Mouse (Mus musculus) v-Abl transformed pro-B cells (cell line): ENCODE results near the gene Cdca7l.
"Not testable (repeated sequence)": the region's sequence is repeated elsewhere in the genome, so short reads cannot be mapped to it uniquely, and the experiment has no call there.

Experiments used
- in situ Hi-C, 2 experiments: fragments of 400-800 bp; cut with MboI; formaldehyde crosslinking; loops; one replicate each; pipeline ENCODE4 v1.15.1; 2025; ENCODE audit not compliant: unreplicated experiment in 2 of 2

Gene Cdca7l

DNA sequence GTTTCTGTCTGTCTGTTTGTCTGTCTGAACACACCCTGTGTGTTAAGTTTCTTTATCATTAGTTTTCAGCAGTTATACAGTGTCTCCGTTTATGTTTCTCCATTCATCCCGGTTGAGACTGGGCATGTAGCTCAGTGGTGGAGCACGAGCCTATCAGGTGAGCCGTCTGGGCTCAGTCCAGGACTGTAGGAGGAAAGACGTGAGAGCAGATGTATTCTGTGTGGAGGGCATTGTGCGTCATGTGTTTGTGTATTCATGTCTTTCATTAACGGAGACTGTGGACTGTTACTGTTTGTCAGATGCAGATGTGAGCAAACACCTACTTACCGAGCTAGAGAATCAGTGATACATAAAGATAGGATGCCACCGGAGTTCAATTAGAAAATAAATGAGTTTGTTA lies 52.9 kb downstream of the Cdca7l start:
- in situ Hi-C loops, result no loop called here

DNA sequence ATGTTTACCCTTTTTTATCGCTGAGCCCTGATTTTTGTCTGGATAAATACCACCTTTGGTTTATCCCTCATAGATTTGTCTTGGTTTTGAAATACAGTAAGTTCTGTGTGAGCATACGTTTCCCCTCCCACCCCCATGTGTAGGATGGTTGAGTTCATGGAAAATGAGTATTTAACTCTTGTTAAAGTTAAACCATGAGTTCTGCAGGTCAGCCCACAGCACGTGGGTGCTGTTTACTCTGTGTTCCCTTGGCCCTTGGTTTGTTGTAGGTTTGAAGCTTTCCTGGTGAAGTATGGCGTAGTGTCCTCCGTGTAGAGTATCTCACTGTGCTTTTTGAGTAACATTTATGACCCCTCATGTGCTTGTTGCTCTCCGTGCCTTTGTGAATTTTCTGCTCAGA lies 53.8 kb downstream of the Cdca7l start:
- in situ Hi-C loops, result no loop called here

DNA sequence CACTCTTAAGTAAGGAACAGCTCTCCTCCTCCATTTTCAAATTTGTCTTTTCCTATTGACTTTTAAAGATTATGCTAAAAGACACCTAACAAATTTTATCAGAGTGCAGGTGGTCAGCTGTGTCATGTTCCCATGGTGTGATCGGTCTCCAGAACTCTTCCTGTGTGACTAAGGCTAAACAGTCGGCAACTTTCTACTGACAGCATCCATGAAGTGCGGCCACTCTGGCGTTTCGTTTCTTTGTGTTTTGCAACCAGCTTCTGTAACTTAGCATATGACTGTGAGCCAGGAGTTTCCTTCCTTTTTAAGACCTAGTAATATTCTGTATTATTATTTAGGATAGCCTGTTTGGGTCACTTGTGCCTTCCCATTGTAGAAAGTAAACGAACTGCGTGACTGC lies 56.8 kb downstream of the Cdca7l start:
- in situ Hi-C loops, result no loop called here

DNA sequence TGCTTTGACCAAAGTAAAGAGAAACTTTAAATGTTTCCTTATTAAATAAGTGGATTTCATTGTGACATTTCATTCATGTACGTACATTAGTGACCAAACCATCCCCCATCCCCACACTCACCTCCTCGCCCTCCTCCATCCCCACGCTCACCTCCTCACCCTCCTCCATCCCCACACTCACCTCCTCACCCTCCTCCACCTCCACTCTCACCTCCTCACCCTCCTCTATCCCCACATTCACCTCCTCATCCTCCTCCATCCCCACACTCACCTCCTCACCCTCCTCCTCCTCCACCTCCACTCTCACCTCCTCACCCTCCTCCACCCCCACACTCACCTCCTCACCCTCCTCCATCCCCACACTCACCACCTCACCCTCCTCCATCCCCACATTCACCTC lies 57.2 kb downstream of the Cdca7l start:
- in situ Hi-C loops, result no loop called here

DNA sequence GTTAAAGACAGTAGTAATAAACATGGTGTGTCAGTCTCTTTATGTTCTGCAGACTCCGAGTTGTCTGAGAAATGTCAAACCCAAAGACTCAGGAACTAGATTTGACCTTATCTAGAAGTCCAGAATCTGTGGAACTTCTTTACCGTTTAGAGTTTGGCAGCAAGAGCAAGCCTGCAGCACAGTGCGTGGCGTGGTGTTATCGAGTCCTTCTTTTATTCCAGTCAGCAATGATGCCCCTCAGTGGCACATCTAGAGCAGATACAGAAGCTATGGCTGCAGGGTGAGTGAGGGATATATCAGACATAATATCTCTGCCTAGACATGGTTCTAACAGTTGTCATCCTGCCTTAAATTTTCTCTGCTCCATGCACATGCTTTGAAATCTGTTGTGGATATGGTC lies 58.6 kb downstream of the Cdca7l start:
- in situ Hi-C loops, result no loop called here

DNA sequence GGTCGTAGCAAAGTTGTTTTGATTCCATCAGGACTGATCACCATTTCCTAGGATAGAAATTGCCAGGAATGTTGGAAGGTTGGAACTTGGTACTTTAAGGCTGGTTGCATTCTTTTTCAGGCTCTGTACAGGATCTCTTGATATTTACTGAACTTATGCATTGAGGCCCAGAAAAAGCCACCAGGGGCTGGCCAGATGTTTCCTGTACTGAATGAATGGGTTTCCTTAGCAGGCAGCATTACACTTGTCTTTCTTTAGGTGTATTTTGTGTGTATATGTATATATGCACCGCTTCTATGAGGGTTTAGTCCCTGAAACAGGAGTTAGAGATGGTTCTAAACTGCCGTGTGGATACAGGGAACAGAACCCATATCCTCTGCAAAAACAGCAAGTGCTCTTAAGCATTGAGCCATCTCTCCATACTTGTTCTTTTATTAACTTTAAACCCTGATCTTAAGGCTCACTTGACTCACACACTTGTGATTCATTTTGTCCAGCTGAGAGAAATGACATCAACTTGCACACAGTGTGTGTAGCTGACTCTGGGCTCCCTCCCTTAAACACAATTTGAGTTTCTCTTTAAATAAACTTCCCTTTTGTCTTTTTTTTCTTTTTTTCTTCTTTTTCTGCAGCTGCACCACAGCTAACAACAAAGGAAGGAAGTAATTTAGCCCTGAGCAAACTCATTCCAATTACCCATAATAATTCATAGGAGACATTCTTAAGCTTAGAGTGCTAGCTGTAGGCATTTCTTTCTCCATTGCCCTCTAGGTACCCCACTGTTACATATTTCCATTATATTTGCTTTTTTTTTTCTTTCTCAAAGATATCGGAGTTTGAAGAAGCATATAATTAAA lies 63.8 kb downstream of the Cdca7l start:
- in situ Hi-C loops, result no loop called here

DNA sequence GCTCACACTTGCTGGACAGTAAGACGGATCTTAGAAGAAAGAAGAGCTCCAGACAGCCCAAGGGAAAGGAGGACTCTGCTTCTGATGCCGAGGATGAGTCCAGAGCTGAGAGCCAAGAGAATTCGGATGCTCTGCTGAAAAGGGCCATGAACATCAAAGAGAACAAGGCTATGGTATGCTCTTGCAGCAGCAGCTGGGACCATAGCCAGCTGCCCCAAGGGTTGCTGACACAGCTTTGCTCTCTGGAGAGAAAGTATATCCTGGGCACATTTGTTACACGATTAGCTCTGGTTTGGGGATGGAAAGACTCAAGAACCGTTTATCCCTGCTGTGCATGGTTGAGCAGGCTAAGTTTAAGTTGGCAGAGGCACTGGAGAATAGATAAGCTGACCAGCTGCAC lies 68.2 kb downstream of the Cdca7l start:
- in situ Hi-C loops, result no loop called here

DNA sequence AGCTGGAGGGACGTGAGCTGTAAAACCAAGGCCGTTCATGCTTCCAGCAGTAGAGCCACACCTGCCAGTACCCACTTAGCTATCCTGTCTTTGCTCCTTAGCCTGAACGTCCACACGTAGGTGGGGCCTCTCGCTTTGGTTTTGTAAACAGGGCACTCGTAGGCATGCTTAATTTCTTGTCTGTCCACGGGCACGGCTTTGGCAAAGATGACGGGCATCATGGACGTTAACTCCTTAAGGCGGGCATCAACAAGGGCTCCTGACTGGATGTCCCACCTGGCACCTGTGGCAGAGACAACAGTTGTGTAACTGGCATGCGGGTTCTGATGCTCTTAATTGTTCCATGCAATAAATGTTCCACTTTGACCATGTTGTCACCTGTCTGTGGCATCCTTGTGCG lies 74.3 kb downstream of the Cdca7l start:
- in situ Hi-C loops, result no loop called here

DNA sequence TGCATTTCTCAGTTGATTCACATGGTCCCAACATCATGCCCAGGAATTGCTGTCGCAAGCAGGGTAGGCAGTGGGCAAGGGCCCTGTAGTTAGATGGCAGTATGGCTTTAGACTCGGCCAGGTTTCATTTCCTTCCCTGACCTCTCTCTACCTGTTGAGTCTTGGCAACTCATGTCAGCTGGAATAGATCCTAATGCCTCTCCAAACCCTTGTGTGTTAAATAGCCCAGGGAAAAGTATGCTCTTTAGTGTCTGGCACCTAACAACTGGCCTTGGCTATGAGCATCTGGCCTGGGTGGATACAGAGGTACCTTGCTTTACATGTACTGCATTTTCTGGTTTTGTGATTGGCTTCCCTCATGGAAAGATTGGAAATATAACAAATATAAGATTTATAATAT lies 80.5 kb downstream of the Cdca7l start:
- in situ Hi-C loops, result no loop called here

DNA sequence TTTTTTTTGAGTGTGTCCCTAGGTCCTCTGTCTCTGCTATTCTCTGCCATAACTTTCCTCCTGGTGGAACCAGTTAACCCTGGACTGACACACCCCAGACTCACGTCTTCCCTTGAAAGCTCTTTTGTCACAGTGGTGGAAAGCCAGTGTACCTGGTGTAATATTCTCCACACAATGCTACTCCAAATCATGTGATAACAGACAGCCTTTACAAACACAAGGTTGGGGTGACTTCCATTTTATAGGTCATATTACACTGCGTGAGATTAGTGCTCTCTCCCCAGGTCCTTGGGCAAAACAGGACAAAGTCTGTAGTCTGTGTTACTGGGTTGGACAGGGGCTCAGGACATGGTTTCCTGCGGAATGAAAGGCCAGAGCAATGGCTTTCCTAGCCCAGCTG lies 83.3 kb downstream of the Cdca7l start:
- in situ Hi-C loops, result no loop called here

DNA sequence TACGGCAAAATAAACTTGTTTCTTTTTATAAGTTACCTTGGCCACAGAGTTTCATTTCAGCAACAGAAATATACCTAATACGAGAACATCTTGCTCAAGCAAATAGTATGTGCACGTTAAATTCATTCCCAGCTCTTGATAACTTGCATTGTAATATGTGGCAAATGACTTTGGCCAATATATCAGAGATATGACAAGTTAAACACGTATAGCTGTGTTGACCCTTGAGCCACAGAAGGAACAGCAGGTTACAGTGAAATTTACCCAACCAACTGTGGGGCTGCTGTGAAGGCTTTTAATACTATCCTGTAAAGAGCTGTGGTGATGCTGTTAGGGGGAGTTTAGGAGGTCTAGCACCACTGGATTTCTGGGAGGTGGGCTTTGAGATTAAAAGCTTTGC lies 96.7 kb downstream of the Cdca7l start:
- in situ Hi-C loops, result not testable (repeated sequence)

DNA sequence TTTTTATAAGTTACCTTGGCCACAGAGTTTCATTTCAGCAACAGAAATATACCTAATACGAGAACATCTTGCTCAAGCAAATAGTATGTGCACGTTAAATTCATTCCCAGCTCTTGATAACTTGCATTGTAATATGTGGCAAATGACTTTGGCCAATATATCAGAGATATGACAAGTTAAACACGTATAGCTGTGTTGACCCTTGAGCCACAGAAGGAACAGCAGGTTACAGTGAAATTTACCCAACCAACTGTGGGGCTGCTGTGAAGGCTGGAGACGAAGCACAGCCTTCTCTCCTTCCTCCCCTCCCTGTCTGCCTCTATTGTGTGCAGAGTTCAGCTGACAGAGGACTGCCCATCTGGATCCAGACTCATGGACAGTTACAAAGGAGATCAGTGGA lies 97.3 kb downstream of the Cdca7l start:
- in situ Hi-C loops, result not testable (repeated sequence)

DNA sequence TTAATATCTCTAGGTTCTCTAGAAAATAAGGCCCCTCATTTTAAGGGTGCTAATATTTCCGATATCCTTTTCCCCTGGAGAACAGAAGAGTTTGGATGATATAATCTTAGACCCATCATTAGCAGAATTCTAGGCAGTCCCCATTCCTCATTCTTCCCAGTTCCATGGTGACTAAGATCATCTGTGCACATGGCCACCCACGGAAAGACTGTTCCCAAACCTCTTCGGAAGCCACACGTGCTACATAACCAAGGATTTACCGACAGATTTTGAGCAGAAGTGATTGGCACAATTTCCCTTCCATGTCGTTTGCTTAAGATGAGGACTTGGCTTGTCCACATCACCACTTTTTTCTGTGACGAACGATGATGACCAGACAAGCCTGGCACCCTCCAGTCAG lies 99.6 kb downstream of the Cdca7l start:
- in situ Hi-C loops, result no loop called here

DNA sequence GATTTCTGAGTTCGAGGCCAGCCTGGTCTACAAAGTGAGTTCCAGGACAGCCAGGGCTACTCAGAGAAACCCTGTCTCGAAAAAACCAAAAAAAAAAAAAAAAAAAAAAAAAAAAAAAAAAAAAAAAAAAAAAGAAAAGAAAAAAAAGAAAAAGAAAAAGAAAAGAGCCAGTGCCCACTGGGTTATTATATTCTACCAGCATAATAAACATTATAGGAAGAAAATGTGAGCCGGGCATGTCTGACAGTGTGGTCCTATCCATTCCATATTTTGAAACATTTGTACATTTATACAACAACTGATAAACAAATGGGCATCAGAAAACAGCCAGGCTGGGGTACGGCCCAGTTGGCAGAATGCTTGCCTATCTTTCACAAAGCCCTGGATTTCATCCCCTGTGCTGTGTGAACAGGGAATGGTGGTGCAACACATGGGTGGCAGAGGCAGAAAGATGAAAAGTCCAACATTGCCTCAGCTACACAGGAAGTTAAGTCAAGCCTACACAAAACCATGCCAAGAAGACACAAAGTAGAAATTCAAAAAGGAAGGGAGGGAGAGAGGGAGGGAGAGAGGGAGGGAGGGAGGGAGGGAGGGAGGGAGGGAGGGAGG lies 101.2 kb downstream of the Cdca7l start:
- in situ Hi-C loops, result not testable (repeated sequence)

DNA sequence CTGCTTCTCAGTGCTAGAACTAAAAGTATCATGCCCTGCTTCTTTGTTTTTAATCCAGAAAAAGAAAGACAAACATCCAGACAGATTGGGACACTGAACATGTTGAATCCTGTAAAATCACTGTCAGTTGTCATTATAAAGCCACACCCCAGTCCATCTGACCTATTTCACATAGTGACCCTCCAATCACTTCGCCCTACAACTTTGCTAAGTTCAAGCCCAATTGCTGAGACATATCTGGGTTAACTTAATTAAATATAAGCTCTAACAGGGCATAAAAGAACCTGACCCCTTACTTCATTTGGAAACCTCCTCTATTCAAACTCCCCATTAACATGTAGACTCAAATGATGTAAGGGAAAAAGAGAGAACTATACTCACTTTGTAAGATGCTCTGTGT lies 107.3 kb downstream of the Cdca7l start:
- in situ Hi-C loops, result no loop called here

DNA sequence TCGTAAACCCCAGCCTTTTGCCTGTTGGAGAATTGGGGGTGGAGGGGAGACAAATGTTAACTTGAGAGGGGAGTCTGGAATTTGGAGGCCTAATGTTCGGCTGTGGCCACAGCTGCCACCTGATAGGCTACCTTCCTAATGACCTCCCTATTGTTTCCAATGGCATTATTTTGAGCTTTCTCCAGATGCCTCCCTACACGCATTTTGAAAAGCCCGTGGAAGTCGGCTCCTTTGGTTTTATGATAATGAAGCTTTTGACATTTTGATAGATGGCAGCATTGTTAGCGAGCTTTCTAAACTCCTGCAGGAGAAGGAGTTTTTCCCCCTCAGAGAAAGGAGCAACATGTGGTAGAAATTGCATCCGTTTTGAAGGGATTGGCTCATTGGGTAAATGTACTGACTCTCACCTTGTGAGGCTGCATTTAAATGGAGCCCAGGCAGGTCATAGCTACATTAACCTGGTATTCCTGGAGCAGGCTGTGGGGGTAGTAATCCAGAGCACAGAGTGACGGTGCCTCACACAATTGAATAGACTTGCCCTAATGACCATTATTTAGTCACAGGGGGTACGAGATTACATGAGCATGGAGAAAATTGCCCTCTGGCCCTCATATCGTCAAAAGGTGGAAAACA lies 110.6 kb downstream of the Cdca7l start:
- in situ Hi-C loops, result no loop called here

DNA sequence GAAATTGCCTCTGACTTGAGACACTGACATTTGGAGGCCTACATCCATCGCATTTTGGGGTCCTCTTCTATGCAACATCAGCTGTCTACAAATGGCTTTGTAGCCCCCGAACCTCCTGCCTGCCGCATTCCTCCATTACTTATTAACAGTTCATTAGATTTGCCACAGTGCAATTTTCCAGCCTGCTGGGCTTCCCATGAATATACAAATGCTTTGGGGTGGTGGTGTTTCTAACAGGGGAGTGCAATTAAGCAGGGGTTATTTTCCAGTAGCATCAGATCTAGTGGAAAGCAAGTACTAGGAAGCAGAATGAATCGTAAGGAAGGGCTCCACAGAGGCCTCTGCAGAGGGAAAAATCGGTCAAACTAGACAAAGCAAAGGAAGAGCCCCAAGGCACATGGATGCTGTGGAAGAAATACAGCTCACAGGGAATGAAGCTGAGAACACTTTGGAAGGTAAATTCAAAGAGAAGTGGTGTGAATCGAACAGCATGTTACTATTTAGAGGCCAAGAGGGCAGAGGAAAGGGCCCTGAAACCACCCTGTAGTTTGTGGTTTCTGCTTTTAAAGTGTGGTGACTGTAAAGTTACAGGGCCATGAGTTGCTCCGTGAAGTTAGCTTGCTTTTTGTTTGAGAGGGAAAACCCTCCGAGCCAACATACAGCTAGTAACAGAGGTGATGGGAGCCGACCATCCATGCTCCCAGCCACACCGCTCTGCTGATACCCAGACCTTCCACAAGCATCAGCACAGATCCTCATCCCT lies 111.9 kb downstream of the Cdca7l start:
- in situ Hi-C loops, result no loop called here
